ENCODE assay signal across 28 mouse cellular contexts in genomic region chr1:170134264-170134663, GRCm38 (mm10). TPM values are rescaled to one million over a fixed set of nuclear protein-coding genes. Genes with fewer than 3 reads are reported as not detected.
"Had no signal": no experiment of that assay in that cellular context is flagged by ENCODE, and none has a peak within 500 bp of the region (broad histone marks: within the 10 kb centered on the region; RNA-seq: fewer than 3 reads in every experiment).

No protein-coding gene starts in this region.

- H3K4me1 ChIP-seq: embryonic facial prominence, embryonic 10.5 days; embryonic facial prominence, embryonic 12.5 days; forebrain, embryonic 10.5 days; forebrain, embryonic 12.5 days; forebrain, embryonic 15.5 days had no signal

- H3K36me3 ChIP-seq: embryonic facial prominence, embryonic 10.5 days; embryonic facial prominence, embryonic 12.5 days; embryonic facial prominence, embryonic 13.5 days; embryonic facial prominence, embryonic 15.5 days; forebrain, embryonic 10.5 days; forebrain, embryonic 12.5 days; forebrain, embryonic 15.5 days had no signal

- H3K4me2 ChIP-seq: embryonic facial prominence, embryonic 12.5 days; embryonic facial prominence, embryonic 13.5 days; embryonic facial prominence, embryonic 15.5 days; forebrain, embryonic 12.5 days; forebrain, embryonic 13.5 days; forebrain, embryonic 15.5 days had no signal

- DNase-seq: cerebellum, adult 8-10 months; cerebellum, adult 9-10 months; cerebellum, adult 9-11 months; cerebellum, postnatal 10 days; cerebellum, postnatal 14 days; cerebellum, postnatal 25 days; cerebellum, postnatal 36 days; embryo, embryonic 11 days; forebrain, postnatal 0 days; gastrocnemius, adult 2 months; gastrocnemius, postnatal 10 days; gastrocnemius, postnatal 14 days; gastrocnemius, postnatal 25 days; gastrocnemius, postnatal 36 days; heart, adult 18-20 months; heart, adult 2 months had no signal

- H3K27ac ChIP-seq: embryonic facial prominence, embryonic 10.5 days; embryonic facial prominence, embryonic 12.5 days; embryonic facial prominence, embryonic 13.5 days; embryonic facial prominence, embryonic 15.5 days; forebrain, embryonic 10.5 days; forebrain, embryonic 12.5 days; forebrain, embryonic 13.5 days; forebrain, embryonic 15.5 days; gastrocnemius, adult 2 months; heart, adult 2 months had no signal

- ATAC-seq: forebrain, embryonic 13.5 days; forebrain, embryonic 14.5 days; forebrain, embryonic 15.5 days; forebrain, embryonic 16.5 days; forebrain, postnatal 0 days had no signal

- H3K9ac ChIP-seq: embryonic facial prominence, embryonic 12.5 days; embryonic facial prominence, embryonic 13.5 days; embryonic facial prominence, embryonic 15.5 days; forebrain, embryonic 12.5 days; forebrain, embryonic 13.5 days; forebrain, embryonic 15.5 days; forebrain, postnatal 0 days had no signal

- H3K4me3 ChIP-seq: embryonic facial prominence, embryonic 10.5 days; embryonic facial prominence, embryonic 12.5 days; embryonic facial prominence, embryonic 13.5 days; embryonic facial prominence, embryonic 15.5 days; erythroblast, embryonic 14.5 days; forebrain, embryonic 10.5 days; forebrain, embryonic 12.5 days; forebrain, embryonic 13.5 days; forebrain, embryonic 15.5 days; gastrocnemius, adult 2 months; heart, adult 2 months had no signal

- H3K27me3 ChIP-seq: embryonic facial prominence, embryonic 12.5 days; embryonic facial prominence, embryonic 13.5 days; embryonic facial prominence, embryonic 15.5 days; forebrain, embryonic 12.5 days; forebrain, embryonic 13.5 days; forebrain, embryonic 15.5 days had no signal

- H3K9me3 ChIP-seq: embryonic facial prominence, embryonic 10.5 days; embryonic facial prominence, embryonic 12.5 days; embryonic facial prominence, embryonic 13.5 days; embryonic facial prominence, embryonic 15.5 days; forebrain, embryonic 10.5 days; forebrain, embryonic 12.5 days; forebrain, embryonic 13.5 days; forebrain, embryonic 15.5 days had no signal

RNA-seq across cellular contexts. Expression of gene Ddr2, which starts 23.7 kb away (rescaled TPM):
- total RNA-seq: common myeloid progenitor, adult 5-6 weeks had no signal
- polyA plus RNA-seq: erythroblast, embryonic 14.5 days had no signal
